Mouse (Mus musculus): ENCODE results near the gene Nap1l1. TPM values are rescaled to one million over a fixed set of nuclear protein-coding genes. Genes with fewer than 3 reads are reported as not detected.
"Not testable (repeated sequence)": the region's sequence is repeated elsewhere in the genome, so short reads cannot be mapped to it uniquely, and the experiment has no call there.

Gene Nap1l1
- 100 to 1,000 TPM; 154 to 164 (median 156) TPM for total RNA-seq (2022)

DNA sequence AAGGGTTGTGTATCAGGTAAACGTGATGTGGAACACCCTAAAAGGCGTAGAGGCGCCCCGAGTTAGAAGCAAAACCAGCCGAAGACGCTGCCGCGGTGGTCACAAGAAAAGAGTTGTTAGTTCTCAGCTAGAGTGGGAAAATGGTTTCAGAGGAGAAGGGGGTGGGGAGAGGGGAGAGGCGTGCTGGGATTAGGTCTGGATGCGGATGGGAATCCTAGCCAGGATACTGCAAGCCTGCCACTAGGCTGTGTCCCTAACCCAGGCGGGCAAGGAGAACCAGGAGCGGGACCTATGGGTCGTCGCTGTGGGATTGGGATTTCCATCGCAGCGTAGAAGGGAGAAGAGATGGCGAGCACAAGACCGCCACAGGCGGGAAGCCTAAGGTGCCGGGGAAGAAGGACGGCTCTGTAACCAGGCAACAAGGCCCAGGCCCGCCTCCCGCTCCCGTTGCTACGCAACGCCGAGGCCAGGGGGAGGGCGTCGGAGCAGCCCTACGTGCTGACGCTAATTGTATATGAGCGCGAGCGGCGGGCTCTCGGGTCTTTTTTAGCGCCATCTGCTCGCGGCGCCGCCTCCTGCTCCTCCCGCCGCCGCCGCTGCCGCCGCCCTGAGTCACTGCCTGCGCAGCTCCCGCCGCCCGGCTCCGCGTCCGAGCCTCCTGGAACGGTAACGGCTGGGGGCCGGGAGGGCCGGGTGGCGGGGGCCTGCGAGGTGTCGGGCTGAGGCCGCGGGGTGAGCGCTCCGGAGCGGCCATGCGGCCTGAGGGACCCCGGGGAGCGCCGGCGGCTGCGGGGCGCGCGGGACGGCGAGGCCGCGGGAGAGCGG is at the start of gene Nap1l1:
Nap1l1 (plus strand) TSS at position 538 of the 825 bp plus-strand sequence.
- DNase-seq (ENCODE audit: low spot score in 2 of 2): peak; percentile 96 to 97

DNA sequence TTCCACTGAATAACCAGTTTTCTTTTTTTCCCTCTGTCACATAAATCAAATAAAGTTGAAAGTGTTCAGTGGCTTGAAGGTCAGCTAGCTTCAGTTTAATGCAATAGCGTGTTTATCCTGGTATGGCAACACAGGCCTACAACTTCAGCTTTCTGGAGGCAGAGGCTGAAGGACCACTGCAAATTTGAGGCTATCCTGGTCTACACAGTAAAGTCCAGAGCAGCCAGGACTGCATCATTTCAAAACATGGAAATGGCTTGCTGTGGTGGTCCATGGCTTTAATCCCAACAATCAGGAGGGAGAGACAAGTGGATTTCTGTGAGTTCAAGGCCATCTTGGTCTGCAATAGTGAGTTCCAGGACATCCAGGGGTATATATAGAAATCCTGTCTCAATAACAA is 46.5 kb upstream of the Nap1l1 start:
- DNase-seq (ENCODE audit: low spot score in 2 of 2): no peak

DNA sequence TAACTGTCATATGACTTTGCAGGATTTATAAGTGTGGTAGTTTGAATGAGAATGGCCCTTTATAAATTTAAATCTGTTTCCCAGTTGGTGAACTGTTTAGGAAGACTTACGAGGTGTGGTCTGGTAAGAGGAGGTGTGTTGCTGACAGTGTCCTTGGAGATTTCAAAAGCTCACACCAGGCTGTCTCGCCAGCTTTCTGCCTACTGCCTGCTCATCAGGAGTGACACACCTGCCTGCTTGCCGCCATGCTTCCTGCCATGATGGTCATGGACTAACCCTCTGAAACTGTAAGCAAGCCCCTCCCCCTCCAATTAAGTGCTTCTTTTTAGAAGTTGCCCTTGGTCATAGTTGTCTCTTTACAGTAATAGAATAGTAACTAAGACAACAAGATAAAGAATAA is 39.5 kb upstream of the Nap1l1 start:
- DNase-seq (ENCODE audit: low spot score in 2 of 2): no peak

DNA sequence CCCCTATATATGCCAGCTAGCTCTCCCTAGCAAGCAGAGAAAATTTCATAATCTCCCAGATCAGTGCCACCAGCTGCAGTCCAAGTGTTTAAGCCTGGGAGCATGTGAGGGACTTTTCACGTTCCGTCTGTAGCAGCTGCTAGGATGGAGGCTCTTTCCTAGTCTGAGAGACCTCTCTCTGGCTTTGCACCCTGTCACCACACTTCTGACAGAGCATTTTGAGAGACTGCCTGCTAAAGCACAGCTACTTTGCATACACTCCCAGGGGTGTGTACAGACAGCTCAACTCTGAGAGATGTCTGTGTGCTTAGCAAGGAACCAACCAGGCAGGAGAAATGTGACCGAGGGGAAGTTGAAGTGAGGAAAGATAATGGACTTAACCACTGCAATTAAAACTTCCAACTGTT is 32.0 kb upstream of the Nap1l1 start:
- no peak for DNase-seq (ENCODE audit: low spot score in 2 of 2)

DNA sequence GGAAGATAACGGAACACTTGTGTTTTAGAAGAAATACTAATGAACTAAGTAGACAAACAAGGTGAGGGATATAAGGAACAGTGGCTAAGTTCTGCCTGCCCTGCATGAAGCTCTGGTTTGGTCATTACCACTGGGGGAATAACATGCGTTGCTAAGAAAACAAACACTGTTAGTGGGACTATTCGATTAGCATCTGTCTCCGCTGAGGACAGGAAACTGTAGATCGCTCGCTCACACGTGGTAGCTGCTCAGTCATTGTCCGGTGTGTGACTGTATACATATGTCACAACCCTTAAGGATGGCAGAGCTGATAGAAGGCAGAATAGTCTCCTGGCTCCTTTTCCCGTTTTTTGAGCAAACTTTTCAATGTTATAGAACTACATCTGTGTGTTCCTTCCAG is 28.8 kb upstream of the Nap1l1 start:
- DNase-seq (ENCODE audit: low spot score in 2 of 2): no peak

DNA sequence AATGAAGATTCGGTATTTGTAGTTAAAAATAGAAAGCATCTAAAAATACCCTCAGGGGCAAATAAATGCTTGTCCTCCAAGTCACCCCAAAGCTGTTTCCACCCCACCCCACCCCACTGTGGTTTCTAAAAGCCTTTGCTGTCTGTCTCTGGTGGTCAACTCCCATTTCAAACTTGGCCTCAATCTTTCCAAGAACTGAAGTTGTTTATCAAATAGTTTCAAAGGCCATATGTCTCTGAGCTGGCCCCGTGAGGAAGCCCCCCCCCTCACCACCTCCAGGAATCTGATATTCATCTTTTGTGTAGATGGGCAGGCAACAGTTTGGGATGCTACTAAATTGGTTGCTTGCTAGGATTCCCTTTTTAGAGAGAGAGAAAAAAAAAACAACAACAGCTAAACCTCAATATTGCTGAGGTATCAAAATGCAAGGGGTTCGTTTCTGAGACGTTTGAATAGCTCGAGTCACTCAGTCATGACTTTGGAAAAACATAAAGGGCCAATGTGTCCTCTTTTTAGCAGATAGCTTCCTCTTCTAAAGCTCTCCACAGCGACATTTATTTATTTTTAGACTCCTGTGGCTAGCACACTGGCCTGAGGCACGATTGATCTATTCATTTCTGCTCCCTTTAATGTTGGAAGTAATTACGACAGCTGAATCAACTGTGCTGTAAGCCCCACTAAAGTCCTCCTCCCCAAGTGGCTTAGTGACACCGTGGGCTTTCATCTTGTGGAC is 26.9 kb upstream of the Nap1l1 start:
- no peak for DNase-seq (ENCODE audit: low spot score in 2 of 2)

DNA sequence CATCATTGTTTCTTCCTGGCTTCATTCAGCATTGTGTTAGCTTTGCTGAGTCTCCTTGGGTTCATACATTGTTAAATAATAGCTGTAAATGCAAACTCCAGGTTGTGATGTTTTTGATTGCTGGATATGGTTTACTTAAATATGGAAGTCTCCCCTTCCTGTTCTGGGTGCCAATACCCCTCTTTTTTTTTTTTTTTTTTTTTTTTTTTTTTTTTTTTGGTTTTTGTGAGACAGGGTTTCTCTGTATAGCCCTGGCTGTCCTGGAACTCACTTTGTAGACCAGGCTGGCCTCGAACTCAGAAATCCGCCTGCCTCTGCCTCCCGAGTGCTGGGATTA is 26.4 kb upstream of the Nap1l1 start:
- DNase-seq (ENCODE audit: low spot score in 2 of 2): not testable (repeated sequence)

DNA sequence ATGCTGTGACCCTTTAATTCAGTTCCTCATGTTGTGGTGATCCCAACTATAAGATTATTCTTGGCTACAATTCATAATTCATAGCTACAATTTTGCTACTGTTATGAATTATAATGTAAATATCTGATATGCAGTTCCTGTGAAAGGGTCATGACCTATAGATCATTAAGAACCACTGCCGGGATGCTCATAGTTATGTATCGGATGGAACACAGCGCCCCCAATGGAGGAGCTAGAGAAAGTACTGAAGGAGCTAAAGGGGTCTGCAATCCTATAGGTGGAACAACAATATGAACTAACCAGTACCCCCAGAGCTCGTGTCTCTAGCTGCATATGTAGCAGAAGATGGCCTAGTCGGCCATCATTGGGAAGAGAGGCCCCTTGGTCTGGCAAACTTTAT is 23.4 kb upstream of the Nap1l1 start:
- not testable (repeated sequence) for DNase-seq (ENCODE audit: low spot score in 2 of 2)

DNA sequence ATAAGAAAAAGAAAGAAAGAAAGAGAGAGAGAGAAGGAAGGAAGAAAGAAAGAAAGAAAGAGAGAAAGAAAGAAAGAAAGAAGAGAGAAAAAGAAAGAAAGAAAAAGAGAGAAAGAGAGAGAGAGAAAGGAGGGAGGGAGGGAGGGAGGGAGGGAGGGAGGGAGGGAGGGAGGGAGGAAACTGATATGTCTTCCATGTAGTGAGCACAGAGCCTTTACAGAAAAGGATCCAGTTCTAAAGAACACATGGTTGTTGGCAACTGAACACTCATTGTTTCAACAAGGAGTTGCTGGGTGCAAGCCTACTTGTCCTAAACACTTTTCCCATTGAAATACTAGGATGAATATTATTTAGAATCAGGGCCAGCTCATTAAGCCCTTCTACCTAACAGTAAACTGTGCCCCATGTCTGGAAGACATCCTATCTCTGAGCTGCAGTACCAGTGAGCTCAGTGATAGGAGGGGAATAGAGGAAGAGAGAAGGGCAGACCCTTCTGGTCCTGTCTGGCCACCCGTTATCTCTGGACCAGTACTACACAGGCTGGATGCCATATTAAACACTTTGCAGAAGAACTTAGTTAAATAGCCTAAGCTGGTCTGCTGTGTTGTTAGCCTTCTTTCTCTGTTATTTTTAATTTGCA is 21.2 kb upstream of the Nap1l1 start:
- no peak for DNase-seq (ENCODE audit: low spot score in 2 of 2)

DNA sequence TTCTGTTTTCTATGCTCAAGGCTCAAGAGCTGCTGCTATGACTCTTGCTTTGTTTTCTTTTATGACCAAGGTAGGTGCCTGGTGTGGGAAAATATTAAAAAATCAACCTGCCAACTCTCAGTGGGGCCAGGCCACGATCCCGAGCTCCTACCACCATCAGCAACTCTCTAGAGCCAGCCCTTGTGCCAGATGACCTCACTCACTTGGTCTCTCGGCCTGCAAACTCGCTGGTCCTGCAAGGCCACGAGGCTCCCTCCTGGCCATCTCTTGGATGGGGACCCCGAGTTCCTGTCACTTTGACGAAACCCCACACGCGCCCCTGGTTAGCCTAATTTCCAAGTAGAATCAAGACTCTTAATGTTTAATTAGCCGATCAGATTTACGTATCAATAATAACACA is 20.6 kb upstream of the Nap1l1 start:
- no peak for DNase-seq (ENCODE audit: low spot score in 2 of 2)

DNA sequence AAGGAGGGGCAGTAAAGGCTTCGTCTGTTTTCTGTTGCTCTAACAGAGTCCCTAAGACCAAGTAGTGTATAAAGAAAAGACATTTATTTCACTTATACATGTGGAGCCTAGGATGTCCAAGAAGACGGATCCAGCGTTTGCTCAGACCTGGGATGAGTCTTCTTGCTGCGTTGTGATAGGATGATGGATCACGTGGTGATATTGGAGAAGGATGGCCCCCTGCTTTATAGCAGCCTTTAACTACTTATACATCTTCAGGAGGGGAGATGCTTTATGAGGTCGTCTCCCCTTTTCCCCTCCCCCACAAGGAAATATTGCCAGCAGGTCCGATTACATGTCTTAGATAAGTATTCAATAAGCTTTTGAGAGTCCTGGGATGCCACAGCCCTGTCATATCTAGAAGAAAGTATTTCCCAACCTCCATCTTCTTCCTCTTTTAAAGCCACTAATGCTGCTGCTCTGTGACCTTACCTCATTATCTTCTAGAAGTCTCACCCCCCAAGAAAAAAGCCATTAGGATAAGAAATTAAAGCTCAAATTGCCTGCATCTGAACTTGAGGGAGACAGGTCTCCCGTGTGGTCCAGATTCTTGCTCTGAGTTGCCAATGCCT is 18.2 kb upstream of the Nap1l1 start:
- no peak for DNase-seq (ENCODE audit: low spot score in 2 of 2)

DNA sequence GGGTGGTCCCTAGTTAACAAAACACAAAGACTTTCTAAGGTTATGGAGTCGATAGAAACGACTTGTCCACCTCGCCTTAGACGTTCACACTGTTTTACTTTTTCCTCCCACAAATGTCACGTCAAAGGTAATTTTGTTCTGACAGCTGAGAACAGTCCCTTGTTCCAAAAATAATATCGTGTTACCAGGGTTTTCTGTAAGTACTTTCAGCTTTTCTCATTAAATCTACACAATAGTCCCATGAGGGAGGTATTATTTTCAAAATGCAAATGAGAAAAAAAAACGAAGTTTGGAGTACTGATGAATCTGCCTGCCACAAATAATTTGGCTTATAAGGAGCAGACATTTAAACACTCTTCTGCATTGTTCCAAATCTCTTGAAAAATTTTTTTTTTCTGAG is 14.9 kb upstream of the Nap1l1 start:
- no peak for DNase-seq (ENCODE audit: low spot score in 2 of 2)

DNA sequence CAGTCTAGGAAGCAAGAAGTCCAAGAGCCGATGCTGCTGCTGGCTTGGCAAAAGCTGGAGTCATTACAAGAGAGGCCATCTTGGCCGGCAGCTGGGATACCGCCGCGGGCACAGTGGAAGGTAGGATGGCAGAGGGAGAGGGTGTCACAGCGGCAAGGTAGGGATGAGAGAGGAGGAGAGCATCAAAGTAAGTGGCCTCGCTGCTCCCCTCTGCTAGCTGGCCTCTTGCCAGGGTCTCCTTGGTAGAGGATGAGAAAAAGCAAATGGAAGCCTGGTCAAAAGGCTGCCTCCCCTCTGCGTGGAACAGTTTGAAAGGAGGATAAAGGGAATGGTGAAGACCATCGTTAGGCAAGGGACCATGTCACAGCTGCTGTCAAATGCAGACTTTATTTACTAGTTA is 14.0 kb upstream of the Nap1l1 start:
- no peak for DNase-seq (ENCODE audit: low spot score in 2 of 2)

DNA sequence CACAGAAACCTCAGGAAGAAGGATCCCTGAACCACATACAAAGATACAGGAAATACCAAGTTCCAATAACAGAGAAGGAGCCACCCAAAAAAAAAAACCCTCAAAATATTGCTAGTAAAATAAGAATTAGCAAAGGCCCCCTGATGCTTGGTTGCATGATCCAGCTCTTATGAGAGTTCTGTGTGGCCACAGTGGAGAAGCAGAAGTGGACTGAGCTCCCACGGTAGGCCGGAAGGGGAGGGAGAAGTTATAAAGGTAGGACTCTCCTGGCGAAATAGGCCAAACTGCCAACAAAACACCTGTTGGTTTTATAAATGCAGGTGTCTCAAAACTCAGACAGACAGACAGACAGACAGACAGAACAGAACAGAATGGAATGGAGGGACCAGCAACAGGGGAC is 13.1 kb upstream of the Nap1l1 start:
- no peak for DNase-seq (ENCODE audit: low spot score in 2 of 2)

DNA sequence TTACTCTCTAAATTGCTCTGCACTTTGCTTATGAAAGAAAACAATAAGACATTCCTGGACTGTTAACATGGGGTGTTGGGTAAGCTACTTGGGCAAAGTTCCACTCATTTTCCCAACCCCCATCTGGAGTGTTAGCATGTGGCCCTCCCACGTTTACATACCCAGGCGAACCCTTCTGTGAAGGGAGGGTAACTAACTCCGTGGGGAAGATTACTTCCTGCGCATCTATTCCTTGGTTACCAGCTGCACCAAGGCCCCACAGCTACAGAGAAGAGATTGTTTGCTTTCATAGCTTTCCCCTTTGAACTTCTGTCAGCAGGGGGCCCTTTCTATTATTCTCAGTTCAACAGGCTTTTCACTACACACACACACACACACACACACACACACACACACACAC is 12.6 kb upstream of the Nap1l1 start:
- peak in 1 of 2 experiments; percentile 21 for DNase-seq (ENCODE audit: low spot score in 2 of 2)

DNA sequence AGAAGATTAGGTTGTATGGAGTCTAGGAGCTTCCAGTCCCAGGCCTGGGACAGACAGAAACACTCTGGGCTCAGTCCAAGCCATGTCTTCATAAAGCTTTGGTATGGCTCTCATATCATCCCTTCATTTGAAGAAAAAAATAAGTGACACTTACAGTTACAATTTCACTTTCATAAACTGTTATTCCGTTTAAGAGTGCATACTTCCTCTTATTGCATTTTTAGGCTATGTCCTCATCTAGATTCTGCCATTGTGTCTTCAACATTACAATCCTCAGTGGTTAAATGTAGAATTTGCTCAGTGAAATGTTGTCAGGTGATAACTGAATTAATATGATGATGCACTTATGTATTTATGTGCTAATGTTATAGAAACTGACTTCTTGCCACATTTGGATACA is 8.2 kb upstream of the Nap1l1 start:
- DNase-seq (ENCODE audit: low spot score in 2 of 2): no peak

DNA sequence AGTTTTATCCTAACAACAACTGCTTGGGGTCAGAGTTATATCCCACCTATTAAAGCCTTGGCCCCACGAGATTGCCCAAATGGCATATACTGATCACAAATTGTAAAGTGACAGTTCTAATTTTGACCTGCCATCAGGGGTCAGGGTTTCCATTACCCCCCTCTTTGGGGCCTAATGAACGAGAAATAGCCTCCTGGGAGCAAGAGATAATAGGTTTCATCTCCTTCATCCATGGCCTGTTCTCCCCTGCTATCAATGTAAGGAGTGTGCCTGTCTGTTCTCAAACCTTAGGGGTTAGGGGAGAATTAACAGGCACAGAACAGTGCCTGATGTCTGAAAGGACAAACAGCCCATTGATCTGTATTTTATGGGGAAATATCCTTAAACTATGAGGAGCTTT is 7.6 kb upstream of the Nap1l1 start:
- no peak for DNase-seq (ENCODE audit: low spot score in 2 of 2)

DNA sequence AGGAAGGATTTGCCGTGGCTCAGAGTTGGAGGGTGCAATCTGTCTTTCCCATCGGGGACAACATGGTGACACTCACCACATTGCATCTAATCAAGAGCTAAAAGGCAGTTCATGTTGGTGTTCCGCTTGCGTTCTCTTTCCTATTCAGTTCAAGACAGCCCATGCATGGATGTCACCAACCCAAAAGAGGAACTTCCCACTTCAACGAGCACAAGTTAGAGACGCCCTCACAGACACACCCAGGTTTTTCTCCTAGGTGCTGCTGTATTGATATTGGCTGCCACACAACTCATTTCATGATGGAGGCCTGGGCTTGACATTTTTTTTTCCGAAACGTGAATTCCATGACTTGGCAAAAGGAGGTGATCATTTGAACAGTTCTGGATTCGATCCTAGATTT is 1.9 kb upstream of the Nap1l1 start:
- DNase-seq (ENCODE audit: low spot score in 2 of 2): no peak

DNA sequence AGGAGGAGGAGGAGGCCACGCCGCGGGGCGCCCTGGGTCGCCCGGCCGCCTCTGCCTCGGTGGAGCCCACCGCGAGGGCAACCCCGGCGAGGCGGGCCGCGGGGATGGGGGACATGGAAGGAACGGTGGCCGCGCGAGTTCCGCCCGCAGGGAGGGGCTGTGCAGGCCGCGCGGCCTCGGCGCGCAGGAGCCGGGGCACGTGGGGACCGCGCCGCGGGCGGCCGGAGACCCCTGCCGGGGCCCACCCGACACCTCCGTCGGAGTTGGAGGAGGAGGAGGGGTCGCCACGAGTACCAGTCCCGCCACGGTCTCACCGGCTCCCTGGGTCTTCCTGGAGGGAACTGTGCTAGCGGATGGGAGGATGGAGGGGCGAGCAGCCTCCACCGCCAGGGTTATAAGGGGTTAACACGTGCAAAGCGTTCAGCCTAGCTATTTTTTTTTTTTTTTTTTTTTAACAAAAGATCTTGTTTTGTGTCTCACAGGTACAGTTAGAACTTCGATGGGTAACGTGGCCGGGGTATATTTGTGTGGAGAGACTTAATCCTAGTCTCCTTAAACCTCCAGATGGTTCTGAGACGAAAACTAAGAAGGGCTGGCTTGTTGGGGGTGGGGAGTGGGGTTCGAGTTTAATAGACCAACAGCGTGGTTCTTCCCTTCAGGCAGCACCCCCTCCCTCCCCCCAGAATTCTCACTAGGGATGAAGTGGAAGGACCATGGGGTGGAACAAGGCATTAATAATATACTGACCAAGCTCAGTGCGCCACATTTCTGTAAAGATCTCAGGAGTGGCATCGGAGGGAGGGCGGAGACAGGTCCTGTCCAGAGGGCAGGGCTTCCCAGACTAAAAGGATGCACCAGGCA is 718 bp downstream of the Nap1l1 start:
- DNase-seq (ENCODE audit: low spot score in 2 of 2): peak; percentile 21 to 25

DNA sequence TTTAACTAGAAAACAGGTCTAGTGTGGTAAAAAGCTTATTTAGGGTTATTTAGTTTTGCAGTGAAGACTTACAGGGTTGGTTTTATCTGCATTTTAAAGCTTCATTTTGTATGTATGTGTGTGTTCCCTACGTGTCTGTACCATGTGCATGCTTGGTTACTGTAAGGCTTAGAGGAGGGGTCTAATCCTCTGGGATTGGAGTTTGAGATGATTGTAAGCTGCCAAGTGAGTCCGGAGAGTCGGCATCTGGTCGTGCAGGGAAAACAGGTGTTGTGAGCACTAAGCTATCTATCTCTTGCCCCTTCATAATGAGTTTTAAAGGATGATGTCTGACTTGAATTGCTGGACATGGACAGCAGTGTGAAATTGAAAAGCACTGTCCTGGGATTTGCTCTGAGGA is 3.3 kb downstream of the Nap1l1 start:
- no peak for DNase-seq (ENCODE audit: low spot score in 2 of 2)

DNA sequence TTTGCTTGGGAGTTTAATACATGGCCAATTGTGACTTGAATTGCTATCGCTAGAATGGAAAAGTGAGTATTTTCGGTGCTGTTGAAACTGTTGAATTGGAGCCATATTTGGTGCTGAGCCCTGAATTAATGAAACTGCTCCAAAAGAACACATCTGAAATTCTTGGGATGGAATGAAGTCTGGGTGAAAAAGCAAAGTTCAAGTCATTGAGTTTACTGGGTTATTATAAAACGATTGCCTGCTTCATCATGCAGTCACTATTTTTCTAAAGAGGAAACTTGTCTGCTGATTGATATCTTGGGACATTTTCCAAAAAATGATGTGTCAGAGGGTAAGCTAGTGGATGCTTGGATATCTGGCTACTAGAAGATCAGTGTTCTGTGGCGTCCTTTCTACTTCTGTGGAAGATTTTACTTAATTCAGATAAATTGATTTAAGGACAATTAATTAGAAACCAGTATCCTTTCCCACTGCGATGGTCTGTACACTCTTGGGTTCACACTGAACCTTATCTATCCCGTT is 4.0 kb downstream of the Nap1l1 start:
- DNase-seq (ENCODE audit: low spot score in 2 of 2): no peak

All from layer of hippocampus, adult 8-10 months (tissue).